Mouse (Mus musculus) gonadal fat pad, adult 2 months (tissue): ENCODE measurements around the gene Tbca. TPM values are rescaled to one million over a fixed set of nuclear protein-coding genes. Genes with fewer than 3 reads are reported as not detected.

Experiments used
- DNase-seq: peaks from one replicate; pipeline ENCODE4 v3.0.0-alpha.2; 2012; ENCODE audit warnings: low read depth
- polyA plus RNA-seq: library from polyadenylated mRNA; depleted of rRNA; stranded (reverse); fragments of >200 nt; gene quantifications from 2 replicates; pipeline ENCODE4 v1.2.3, GENCODE M21; 2012; rRNA removed

Gene Tbca
- polyA plus RNA-seq, 1 experiment: 23.7 TPM

DNA sequence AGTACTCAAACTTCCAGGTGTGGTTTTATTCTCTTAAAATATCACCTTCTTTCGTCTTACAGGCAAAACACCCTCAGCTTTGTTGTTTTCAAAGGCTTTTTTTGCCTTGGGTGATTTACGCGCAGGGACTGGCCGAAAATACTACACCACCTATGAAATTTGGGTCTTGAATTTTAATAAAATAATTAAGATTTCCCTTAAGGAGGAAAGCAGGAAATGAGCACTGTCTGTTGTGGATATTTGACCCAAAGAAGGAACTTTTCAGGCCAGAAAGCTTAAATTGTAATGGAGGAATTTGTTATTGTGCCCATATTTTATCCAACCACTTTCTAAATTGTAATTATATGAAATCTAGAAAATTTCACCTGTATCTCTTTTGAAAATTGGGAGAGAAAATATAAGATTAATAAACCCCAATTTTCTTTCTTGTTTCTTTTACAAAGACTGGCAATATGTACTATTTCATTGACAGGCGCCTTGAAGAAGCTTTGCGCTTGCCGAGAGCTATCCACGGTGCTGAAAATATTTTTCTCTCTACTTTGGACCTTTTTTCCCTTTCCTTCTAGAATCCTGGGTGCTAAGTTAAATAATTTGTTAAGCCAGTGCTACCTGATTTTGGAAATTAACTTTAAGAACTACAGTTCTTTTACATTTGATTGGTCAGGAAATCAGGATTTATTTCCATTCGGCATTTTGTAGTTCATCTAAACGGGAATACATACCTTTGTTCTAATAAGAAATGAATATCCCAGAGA lies 89.5 kb downstream of the Tbca start:
- no peak for DNase-seq

DNA sequence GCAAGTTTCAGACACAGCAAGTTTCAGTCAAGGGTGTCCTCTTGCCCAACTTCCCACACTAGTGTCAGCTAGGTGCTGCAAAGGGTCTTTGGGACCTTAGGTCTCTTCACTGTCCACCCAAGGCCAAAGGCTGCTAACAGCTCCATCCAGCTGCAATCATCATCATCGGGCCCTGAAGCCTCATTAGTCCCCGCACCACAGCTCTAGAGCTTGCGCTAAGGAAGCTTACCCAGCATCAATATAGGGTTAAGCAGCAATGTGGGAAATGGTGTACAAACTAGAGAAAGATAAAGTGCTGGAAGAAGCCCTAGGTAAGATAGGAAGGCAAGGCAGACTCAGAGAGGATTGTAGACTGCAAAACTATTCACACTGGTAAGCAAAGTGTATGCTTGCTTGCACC lies 92.5 kb downstream of the Tbca start:
- no peak for DNase-seq

DNA sequence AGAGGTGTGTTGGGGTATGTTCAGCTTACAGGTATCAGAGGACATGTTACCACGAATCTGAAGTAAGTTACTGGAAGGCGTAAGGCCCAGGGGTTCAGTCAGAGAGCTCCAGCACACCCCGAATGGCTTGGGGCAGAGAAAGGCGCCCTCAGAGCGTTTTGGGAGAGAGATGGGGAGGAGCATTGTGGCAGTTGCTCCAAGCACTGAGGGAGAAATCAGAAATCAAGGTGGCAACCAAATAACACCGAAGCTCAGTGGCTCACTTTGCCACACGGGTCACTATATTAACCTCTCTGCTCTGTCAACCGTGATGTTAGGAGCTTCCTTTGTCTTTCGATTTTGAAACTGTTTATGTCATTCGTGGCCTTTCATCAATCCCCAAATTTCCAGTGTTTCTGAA lies 93.5 kb downstream of the Tbca start:
- no peak for DNase-seq

DNA sequence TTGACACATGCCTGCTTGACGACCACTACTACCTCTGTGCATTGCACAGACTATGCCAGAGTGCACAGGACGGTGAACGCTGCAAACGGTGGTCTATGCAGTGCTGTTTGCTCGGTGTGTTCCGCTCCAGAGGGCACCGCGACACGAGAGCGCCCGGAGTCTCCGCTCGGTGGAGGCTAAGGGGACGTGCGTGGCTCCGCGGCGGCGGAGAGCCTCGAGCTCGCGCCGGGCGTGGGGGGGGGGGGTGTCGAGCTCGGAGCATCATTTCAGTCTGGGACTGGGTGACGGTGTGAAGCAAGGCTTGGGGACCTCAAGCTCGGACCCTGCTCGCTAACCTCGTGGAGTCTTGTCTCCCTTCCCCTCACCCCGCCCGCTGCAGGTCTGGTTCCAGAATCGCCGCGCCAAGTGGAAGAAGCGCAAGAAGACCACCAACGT lies 94.0 kb downstream of the Tbca start:
- DNase-seq: no peak

DNA sequence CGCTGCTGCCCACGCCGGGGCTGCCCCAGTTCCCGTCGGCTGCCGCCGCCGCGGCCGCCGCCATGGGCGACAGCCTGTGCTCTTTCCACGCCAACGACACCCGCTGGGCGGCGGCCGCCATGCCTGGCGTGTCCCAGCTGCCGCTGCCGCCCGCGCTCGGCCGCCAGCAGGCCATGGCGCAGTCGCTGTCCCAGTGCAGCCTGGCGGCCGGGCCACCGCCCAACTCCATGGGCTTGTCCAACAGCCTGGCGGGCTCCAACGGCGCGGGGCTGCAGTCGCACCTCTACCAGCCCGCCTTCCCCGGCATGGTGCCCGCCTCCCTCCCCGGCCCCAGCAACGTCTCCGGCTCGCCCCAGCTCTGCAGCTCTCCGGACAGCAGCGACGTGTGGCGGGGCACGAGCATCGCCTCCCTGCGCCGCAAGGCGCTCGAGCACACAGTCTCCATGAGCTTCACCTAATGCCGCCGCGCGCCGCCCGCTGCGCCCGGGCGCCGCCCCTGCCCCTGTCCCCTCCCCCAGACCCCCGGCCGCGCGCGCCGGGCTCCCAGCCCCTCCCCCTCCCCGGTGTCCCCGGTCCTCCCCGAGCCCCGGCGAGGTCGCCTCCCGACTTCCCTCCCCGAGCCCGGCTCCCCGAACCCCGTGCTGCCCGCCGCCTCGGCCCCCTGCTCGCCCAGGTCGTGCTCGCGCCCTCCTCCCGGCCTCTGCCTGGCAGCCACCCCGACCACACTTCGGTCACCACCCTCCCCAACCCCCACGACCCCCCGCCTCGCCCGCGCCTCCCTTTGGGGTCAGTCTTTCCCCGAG lies 94.7 kb downstream of the Tbca start:
- DNase-seq: no peak

DNA sequence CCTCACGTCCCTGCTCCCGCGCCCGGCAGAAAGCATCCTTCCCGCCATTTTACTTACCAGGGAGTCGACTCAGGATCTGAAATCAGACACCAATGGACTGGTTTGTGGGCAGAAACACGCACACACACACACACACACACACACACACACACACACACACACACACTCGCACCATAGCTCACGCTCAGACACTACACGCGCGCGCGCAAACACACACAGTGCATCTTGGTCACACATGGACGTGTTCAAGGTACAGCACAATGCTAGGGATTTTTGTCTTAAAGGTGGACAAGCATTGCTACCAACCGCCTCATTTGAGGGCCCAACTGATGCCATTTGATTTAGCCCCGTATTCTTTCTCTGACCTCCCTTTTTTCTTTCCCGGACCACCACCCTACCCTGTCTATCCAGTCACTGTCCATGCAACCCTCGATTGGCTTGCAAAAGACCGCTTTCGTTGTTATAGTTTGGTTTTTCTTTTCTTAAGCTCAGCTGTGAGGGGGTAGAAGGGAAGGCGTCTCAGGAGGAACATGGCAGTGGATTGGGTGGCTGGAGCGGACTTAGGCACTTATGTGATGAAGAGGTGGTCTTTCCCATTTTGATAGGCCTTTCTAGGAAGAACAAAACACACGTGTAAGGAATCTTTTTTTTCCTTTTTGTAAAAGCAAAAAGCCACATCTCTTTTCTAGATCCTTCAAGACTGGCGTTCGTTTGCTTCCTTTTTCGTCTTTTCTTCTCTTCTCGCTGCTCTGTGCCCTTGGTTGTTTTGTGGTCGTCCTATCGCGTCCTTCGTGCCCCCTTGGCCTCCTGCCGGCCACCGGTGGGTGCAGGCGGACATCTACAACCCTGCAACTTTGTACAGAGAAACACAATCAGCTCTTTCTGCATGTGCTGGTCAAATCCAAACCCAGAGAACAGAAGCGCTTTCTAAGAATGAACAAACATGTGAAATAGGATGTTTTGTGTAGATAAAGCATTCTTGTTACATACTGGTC lies 95.6 kb downstream of the Tbca start:
- DNase-seq: no peak

DNA sequence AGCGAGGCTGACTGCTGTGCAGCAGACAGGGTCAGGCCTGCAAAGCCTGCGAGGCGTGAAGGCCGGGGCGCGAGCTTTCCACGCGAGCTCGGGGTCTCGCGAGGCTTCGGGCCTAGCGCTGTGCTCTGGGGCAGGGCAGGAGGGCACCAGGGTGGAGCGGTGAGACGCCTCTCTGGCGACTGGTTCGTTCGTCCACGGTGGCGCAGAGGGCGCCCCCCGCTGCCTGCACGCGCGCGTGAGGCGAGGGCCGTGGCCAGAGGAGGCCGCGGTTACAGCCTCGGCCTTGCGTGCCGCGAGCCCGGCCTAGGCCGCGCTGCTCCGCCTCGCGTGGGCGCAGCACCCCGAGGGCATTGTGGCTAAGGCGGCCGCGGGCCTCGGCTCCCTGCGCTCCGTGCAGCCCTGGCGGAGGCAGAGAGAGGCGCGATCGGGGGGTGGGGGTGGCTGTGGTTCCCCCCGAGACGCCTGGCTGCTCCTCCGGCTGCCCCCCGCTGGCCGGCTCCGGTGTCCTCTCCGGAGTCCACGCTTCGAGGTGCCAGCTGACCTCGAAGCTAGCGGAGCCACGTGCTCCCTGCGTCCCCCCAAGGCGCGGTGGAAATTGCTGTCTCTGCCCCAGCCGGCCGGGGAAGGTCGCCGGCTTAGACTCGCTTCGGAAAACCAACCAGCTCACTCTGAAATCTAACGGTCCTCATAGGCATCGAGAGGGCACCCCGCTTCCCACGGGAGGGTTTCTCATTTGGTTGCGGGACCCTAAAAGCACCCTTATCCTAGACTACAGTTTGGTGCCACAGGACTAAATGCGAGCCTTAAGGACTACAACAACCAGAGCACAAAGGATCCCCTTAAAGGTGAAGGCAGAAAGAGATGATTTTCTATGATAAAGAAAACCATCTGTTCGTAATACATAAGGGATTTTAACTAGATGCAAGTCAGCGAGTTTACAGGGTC lies 96.9 kb downstream of the Tbca start:
- no peak for DNase-seq

Other genes with a start within 250 kb of the Tbca start
- gene Otp, start 86.7 kb downstream of the Tbca start, polyA plus RNA-seq: not detected in 2 replicates
- 14.3 and 15.5 TPM in 2 replicates for gene Wdr41, start 187.4 kb downstream of the Tbca start, polyA plus RNA-seq